Mouse (Mus musculus) left cerebral cortex, adult 11 months (tissue): ENCODE measurements around the gene Mpo.

Experiments used
- DNase-seq: peaks from one replicate; pipeline ENCODE4 v3.0.0; 2022; ENCODE audit warnings: low spot score

The Mpo gene

DNA sequence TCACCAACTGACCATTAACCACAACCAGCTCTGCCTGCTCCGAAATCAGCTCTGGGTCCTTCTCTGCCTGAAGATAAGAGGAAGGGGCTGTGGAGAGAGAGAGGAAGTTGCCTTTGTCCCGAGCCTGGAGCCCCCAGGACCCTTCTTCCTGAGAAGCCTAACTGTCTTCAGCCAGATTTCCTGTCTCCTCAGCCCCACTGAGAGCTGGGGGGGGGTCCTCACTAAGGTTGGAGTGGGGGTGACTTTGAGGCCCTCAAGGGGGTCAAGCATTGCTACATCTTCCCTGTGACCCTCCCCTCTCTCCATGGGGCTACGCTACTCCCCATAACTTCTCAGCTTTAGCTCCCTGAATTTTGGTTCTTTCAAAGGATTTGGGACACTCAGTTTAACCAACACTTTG, at the start of gene Mpo:
Gene Mpo, plus strand, starts transcription at position 122 of the 400 bp plus-strand sequence.
- DNase-seq = no peak

DNA sequence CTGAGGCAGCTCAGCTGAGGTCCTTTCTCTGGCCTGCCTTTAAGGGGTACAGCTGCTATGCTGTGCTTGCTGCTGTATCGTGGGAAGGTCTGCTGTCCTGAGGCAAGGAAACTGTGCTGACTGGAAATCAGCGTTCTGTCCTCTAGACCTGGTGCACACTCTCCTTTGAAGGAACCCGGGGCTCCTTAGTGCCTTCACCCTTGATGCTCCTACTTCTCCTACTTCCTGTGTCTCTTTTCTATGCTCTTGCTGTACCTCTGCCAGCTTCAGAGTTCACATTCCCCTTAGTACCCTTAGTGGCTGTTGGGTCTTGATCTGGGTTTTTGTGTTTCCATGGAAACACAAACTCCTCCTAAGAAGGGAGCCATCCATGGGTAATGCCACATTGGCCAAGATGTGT, 49.7 kb upstream of the Mpo start:
- DNase-seq = no peak

DNA sequence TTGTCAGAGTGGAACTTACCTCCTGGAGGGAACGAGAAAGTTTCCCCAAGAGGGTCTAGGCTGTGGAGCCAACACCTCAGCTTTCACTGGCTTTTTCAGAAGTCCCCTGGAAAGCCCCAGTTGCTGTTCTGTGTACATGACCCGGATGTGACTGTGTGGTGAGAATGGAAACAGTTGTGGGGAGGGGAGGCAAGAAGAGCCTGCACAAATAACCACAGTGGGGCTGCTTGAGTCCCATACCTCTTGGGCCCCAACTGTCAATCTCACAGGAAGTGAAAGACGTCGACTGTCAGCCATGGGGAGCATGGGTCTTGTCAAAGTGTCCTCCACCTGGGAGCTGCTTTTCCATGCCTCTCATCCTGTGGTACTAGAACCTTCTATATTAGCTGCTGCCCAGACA, 48.4 kb upstream of the Mpo start:
- no peak for DNase-seq

DNA sequence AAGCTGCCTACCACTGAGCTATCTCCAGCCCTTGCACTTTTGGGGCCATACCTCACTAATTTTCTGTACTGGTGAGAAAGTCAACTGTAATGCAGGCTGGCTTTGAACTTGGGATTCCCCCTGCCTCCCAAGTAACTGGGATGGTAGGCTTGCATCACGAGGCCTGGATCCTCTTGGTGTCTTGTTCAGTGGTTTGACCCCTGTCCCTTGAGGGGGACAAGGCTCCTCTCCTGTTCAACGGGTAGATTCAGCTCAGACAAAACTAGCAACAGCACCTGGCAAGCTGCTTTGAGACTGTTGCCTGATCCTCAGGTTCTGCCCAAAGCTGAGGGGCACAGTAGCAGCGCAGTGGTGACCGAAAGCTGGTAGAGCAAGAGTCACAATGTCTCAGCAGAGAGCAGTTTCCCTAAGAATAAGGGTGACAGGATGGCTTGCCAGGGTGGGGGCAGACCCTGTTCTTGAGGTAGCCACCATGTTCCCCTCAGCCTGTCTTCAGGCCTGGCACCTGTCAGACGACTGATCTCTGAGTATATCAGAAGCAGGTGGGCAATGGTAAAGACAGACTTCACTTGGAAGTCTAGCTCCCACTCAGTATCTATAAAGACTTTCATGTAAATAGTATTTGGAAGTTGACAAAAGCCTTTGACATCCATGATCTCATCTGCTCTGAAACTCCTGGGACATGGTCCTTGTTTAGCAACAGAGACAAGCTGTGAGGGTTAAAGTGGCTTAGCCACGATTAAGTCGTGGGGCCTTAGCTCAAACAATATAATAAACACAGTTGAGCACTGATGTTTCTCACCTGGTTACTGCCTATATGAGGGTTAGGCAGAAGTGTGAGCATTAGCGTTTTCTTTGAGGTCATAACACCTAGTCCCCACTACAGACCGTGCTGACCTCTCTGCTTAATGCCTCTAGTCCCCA, 47.5 kb upstream of the Mpo start:
- DNase-seq = no peak

DNA sequence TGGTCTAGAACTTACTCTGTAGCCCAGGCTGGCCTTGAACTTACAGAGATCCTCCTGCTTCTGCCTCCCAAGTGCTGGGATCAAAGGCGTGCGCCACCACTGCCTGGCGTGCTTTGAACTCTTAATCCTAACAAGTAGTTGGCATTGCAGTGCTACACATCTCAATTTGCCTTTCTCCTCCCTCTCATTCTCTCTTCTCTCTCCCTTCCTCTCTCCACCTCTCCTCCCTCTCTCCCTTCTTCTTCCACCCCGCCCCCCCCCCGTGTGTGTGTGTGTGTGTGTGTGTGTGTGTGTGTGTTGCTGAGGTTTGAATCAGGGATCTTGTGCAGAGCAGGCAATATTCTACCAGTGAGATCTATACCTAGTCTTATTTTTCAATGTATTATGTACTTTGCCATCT, 46.1 kb upstream of the Mpo start:
- no peak for DNase-seq

DNA sequence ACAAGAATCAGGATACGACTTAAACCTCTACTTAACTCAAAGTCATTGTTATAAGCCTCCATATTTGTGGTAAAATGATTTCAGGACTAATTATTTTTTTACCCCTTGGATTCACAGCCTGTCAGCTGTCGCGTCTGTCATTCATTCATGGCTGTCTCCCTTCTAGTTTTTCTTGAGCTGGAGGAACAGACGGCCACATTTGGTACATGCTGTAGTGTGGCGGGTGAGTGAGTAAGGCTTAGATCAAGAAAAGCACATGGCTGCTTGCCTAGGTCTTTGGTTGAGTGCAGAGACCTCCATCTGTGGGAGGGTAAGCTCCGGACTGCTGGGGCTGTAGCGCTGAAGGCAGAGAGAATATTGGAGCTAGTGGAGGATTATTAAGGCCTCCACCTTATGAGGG, 45.7 kb upstream of the Mpo start:
- DNase-seq = no peak

DNA sequence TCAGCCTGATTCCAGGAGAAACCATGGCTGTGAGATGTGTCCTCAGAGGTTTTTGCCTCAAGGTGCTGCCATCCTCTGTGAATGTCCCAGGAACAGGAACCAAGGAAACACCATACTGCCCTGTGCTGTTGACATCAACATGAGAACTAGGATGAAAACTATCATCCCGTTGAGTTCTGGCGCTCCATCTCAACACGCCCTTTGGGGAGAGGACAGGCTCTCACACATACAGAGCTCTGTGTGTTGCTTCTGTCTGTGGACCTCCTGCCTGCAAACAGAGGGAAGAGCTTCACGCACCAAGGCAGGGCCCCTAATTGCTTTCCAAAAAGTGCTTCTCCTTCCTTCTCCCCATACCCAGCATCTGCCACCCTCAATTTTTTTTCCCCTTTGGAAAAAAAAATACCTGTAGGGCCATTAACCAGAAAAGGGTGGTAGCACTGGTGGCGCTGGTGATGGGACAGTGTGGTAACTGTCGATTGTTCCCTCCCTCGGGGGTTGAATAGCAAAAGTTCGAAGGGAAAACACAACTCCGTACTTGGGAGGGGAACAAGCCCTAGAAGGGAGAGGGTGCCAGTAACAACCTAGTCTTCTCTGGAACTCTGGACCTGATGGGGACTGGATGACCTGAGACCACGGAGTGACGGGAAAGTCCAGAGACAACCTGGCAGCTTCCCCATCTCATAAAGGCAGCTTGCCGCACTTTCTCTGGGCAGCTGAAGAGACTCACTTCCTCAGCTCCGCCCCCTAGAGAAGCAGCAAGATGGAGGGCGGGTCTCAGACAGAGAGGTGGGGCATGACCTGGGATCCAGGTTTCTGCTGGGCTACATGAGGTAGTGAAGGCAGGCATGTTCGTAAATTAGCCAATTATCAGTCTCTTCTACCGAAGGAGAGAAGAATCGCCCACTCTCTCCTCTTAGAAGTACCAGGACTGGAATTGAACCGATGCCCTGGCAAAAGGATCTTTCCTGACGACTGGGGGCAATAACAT, 45.0 kb upstream of the Mpo start:
- no peak for DNase-seq

DNA sequence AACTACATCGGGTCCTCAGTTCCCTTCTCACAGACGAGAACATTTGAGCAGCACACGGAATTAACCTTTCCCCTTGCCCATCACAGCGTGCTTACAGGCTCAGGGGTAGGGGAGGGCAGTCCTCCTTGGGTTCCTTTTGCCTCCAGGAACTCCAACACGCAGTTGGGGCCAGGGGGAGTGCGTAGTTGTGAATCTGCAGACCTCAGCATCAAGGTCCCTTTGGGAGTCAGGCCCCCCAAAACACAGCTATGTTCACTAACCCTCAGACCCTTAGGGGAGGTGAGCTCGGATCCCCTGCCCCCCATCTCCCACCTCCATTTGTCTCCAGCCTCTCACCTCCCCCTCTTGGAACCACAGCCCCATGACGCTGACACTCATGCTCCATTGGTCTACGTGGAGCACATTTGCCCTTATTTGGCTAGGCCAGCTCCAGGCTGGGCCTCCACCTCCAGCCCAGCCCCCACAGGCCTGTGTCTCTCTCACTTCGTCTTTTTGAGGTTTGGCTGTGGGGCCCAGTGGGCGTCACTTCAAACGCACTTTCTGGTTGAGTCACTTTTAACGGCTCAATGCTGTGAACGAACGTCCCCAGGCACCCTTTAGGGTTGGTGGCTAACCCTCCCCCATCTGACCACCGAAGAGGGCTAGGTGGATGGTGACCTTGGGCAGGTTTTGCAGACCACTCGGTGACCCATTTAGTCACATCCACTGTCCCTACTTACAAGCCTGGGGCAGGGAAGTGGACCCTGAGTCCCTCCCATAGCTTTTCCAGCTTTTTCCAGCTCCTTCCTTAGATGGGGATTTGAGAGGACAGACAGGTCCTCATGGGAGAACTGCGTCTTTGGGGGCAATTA, 44.0 kb upstream of the Mpo start:
- no peak for DNase-seq

DNA sequence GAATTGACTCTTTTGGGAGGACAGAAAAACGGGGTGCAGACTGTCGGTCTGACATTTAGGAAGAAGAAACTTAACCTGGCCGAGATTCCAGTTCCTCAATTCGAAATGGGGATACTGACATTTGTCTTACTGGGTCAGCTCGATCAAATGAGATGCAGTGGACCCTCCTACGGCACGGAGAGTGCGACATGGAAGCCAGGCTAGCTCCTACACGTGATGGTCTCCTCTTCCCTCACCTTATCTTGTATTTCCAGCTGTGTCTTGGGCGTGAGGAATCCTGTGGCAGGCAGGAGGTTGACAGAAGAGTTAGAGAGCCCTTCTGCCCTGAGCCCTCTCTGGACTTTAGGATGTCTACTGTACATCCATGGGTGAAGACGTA, 43.3 kb upstream of the Mpo start:
- no peak for DNase-seq

DNA sequence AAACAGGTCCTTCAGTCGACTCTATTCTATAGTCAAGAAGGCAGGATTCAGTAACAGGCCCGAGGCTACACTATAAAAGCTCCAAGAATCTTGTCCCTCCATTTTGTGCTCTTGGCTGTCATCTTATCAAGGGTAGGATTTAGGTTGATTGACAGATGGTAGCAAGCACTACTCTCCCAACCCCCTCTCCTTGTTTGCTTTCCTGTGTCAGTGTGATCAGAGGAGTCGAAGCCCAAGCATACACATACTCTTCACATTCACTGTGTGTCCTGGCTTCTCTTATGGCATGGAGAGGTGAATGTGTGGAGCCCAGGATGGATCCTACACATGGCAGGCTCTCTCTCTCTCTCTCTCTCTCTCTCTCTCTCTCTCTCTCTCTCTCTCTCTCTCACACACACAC, 42.9 kb upstream of the Mpo start:
- DNase-seq = no peak

DNA sequence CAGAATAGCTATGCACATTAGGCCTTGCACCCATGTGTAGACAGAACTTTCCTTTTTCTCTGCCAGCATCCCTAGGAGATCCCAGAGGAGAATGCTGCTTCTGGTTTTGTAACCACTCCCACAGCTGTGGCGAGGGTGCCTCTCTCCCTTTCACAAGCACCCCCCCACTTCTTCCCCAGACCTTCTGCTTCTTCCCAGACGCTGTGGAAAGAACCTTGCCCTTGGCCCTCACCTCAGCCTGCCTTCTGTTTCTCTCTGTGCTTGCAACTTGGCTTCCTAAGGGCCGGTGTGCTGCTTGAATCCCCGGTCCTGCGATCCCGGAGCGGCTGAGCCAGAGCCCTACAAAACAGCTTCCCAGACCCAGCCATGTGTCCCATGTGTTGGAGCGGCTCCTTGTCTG, 42.4 kb upstream of the Mpo start:
- DNase-seq = no peak

DNA sequence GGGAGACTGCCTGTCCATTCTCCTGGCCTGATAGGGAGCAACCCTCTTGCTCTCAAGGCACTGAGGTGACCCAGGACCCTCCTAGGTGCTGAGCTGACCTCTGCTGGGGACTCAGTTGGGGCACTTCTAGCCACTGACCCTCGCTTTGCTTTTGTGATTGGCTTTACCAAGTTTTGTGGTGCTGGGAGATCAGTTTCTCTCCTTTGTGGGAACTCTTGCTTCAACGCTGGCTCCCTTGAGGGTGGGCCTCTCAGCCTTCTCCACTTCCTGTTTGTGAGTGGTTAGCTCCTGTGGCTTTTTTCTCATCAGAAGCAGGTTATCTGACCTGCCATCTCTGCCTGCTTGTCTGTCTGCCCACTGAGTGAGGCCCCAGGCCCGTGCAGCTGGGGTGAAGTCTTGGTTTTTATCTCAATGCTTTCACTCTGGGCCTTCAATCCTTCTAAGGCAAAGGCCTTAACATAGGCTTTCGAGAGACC, 41.9 kb upstream of the Mpo start:
- DNase-seq = no peak

DNA sequence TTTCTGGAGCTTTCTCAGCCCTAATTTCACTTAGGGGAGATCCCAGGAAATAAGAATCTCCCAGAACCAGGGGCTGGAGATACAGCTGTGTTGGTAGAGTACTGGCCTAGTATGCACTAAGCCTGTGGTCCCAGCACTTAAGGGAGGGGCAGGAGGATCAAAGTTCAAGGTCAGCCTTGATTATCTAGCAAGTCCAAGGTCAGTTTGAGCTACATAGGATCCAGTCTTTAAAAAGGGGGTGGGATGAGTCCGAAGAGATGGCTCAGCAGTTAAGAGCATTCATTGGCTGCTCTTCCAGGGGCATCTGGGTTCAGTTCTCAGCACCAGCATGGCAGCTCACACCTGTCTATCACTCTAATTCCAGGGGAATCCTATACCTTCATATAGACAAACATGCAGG, 41.1 kb upstream of the Mpo start:
- DNase-seq = no peak

DNA sequence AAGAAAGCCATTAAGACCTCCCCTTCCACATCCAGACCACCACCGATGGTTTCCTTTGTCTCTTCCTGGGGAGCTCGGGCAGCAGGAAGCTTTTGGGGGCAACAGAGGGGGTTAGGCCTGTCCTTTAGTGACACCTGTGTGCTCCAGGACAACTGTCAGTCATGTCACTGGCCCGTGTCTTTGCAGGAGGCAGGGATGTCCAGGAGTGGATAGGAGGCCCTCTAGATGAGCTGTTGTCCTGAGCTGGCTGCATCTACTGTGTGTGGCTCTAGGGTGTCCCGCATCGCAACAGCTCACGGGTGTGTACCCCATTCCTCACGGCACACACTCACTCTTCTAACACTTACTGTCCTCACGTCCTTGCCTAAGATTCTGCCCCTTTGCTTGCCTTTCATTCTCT, 40.1 kb upstream of the Mpo start:
- DNase-seq = no peak

DNA sequence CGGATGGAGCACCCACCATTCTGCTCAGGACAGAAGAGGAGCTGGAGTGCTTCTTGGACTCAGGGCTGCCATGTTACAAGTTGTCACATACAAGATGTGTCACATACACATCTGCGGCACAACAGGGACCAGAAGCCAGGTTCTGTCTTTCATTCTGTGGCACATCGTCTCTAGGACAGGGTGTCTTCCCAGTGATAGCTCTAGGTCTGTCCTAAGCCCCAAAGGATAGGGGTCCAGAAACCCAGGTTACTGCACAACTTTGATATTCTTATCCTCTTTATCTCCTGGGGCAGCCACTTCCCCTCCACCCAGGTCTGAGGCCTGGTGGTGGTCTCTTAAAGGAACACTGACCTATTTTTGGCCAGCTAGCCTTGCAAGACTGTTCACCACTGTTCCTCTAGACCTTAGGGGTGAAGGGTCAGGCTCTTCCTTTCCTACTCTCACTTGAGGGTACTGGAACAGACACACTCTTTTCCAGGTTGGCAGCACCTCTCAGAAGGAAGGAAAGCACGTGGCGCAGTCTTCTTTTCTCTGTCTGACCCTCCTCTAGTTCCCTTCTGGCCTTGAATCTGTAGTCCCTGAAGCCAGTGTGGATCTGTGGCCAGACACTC, 39.4 kb upstream of the Mpo start:
- DNase-seq = no peak

DNA sequence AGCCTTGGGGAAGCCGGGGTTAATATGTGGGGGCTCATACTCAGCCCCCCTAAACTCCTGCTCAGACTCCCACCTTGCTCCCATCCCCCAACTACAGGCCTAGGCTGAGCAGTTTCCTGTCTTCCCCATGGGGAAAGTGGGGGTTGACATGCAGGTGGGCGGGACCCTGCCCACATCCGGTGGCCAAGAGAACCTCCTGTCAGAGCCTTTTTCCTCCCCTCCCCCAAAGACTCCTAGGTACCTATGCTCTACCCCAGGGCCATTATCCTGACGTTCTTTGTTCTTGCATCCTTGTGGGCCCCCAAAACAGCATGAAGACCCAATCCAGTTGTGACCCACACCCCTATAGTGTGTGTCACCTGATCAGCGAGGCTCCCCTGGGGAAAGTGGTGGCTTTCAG, 38.8 kb upstream of the Mpo start:
- no peak for DNase-seq

DNA sequence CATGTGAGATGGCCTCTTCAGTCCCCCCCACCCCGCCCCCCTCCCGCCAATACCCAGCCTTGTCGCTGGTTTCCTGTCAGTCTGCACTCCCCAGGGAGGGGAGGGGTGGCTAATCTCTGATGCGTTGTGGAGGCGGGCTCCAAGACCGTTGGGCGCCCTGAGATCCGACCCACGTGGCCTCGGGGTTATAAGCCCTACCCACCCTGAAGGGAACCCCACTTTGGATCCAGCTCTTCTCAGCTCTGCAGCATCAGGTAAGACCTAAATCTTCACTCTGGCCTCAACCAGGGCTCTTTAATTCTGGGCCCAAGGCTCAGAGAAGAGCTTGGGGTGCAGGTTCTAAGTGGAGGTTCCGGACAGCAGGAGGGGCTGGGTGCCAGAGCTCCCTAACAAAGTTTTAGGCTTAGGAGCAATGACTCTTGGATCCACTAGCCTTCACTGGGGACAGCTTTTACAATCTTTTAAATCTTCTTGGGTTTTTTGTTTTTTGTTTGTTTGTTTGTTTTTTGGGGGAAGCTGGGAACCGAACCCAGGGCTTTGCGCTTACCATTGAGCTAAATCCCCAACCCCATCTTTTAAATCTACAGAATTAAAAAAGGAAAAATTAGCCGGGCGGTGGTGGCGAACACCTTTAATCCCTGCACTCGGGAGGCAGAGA, 37.9 kb upstream of the Mpo start:
- DNase-seq = no peak

DNA sequence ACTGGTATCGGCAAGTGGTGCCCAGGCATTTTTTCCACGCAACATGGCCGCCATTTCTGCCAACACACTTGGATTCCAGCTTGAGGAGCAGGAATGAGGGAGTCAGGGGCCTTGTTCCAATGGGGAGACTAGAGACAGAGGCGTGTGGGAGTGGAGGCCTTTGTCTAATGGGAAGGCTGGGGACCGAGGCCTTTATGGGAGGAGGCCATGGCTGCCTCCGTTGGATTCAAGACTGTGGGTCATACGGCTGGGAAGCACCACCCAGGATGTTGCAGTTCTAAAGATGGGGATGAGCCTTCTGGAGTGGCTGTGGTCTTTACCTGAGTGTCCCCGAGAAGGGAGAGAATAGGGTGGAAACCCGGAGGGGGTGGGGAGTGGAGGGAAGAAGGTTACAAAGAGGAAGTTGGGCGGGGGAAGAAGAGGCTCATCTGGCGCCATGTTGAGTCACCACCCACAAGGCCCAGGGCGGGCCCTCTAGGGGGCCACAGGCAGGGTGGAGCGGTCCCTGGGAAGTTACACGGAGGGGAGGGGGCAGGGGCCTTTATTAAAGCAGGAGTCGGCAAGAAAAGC, 37.0 kb upstream of the Mpo start:
- no peak for DNase-seq

DNA sequence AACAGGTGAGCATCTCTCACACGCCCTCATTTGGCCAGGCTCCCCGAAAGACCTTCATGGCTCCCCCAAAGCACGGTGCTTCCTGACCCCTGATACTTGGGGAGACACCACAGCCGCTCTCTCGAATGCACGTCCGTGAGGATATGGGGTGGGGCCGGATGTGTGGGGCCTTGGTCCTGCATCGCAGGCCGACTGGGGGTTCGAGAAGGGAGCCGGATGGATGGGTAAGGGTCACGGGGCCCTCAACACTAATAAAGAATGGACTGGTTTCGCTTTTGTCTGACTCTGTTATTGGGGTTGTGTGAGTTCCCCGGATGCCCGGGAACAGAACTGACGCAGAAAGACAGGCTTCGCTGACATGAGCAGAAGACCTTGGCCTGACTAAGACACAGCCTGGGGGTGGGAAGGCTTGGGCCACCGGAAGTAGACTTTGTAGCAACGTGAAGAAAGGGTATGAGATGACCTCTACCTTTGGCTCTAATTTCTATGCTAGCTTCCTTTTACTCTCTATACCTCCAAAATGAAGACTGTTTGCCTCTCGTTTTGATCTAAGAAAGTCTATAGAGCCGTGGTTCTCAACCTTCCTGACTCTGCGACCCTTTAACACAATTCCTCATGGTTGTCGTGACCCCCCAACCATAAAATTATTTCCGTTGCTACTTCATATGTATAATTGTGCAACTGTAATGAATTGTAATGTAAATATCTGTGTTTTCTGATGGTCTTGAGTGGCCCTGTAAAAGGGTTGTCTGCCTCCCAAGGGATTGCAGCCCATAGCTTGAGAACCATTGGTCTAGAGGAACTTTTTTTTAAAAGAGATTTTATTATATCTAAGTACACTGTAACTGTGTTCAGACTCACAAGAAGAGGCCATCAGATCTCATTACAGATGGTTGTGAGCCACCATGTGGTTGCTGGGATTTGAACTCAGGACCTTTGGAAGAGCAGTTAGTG, 36.1 kb upstream of the Mpo start:
- DNase-seq = no peak
